Mouse (Mus musculus) MEL (cell line): Measurements from ENCODE around the gene Sirt3. TPM values are rescaled to one million over a fixed set of nuclear protein-coding genes. Genes with fewer than 3 reads are reported as not detected.

Source experiments
- DNase-seq: peaks from one replicate; pipeline ENCODE4 v3.0.0; 2011; ENCODE audit warnings: low read depth, low spot score
- H3K27ac ChIP-seq: 2 replicates; pipeline ENCODE4 v1.5.1; 2012; ENCODE audit warnings: low read depth, mild to moderate bottlenecking, control low read depth, low read length, moderate library complexity; ENCODE audit not compliant: control insufficient read depth
- H3K27me3 ChIP-seq, 2 experiments: fragments of 150-350 bp in 1 of 2; sonication (generic) in 1 of 2; 2 replicates each; pipeline ENCODE4 v1.6.1; 2012; ENCODE audit warnings: low read length in 2 of 2, mild to moderate bottlenecking in 2 of 2, improper control_type of control experiment in 1 of 2, moderate library complexity in 1 of 2; ENCODE audit not compliant: insufficient read depth in 2 of 2, control insufficient read depth in 1 of 2
- H3K36me3 ChIP-seq, 2 experiments: 2 replicates each; pipeline ENCODE4 v1.6.1; 2012 to 2014; ENCODE audit warnings: low read length in 2 of 2, improper control_type of control experiment in 1 of 2, inconsistent platforms in 1 of 2, mild to moderate bottlenecking in 1 of 2; ENCODE audit not compliant: insufficient read depth in 2 of 2, control insufficient read depth in 1 of 2
- H3K4me1 ChIP-seq, 2 experiments: fragments of 150-350 bp in 1 of 2; sonication (generic) in 1 of 2; 2 replicates each; pipeline ENCODE4 v1.6.1; 2012; ENCODE audit warnings: low read length in 2 of 2, improper control_type of control experiment in 1 of 2, mild to moderate bottlenecking in 1 of 2; ENCODE audit not compliant: insufficient read depth in 2 of 2, control insufficient read depth in 1 of 2
- H3K4me3 ChIP-seq, 2 experiments: fragments of 150-350 bp in 1 of 2; sonication (generic) in 1 of 2; 2 replicates each; pipeline ENCODE4 v1.5.1; 2012; ENCODE audit warnings: low read depth in 2 of 2, low read length in 2 of 2, mild to moderate bottlenecking in 2 of 2, moderate library complexity in 2 of 2, control low read depth in 1 of 2, improper control_type of control experiment in 1 of 2; ENCODE audit not compliant: control insufficient read depth in 1 of 2, insufficient read depth in 1 of 2
- H3K79me2 ChIP-seq: 2 replicates; pipeline ENCODE4 v1.6.1; 2012; ENCODE audit warnings: mild to moderate bottlenecking, low read length, moderate library complexity; ENCODE audit not compliant: control insufficient read depth, poor library complexity, insufficient read depth
- H3K9ac ChIP-seq: 2 replicates; pipeline ENCODE4 v1.6.1; 2012; ENCODE audit warnings: low read depth, mild to moderate bottlenecking, control low read depth, low read length, moderate library complexity; ENCODE audit not compliant: control insufficient read depth, poor library complexity, severe bottlenecking
- H3K9me3 ChIP-seq: fragments of 150-350 bp; sonication (generic); replicated peaks from 2 replicates; pipeline ENCODE4 v1.6.1; 2012; ENCODE audit warnings: mild to moderate bottlenecking, low read length, improper control_type of control experiment, moderate library complexity; ENCODE audit not compliant: insufficient read depth
- NELFE ChIP-seq: IDR thresholded peaks from 2 replicates; pipeline ENCODE4 v1.6.1; 2011; ENCODE audit warnings: low read depth, low read length, improper control_type of control experiment
- TAL1 ChIP-seq: IDR thresholded peaks from 2 replicates; pipeline ENCODE4 v1.6.1; 2012; ENCODE audit warnings: mild to moderate bottlenecking, inconsistent platforms, low read length, moderate library complexity, mixed read lengths
- polyA plus RNA-seq, 2 experiments: library from polyadenylated mRNA; stranded (reverse) in 1 of 2; unstranded in 1 of 2; fragments of >175 nt in 1 of 2; fragments of >200 nt in 1 of 2; gene quantifications; 2 replicates each; pipeline versions ENCODE4 v1.2.1 to v1.2.4; 2012; ENCODE audit warnings: low replicate concordance in 2 of 2, low read depth in 1 of 2; ENCODE audit not compliant: insufficient read length in 2 of 2, insufficient read depth in 1 of 2, missing spikeins in 1 of 2
- total RNA-seq: library from RNA; depleted of rRNA; stranded (reverse); fragments of 300-350 nt; gene quantifications from 2 replicates; pipeline ENCODE4 v1.2.3, GENCODE M21; 2012; rRNA removed

The Sirt3 gene
- total and polyA plus RNA-seq, 3 experiments, result 16.1 to 19.5 TPM; not detected in 1

GRCm38 (mm10) chr7:140820173-140820572, 61.9 kb downstream of the Sirt3 start:
- H3K79me2 ChIP-seq, result no peaks in the 10 kb centered on the region
- DNase-seq, result no peak

More at GRCm38 (mm10) chr7:140820173-140820572, 61.9 kb downstream of the Sirt3 start:
- H3K4me1 ChIP-seq, result no peaks in the 10 kb centered on the region
- TF ChIP-seq TAL1 (no peak), NELFE (no peak)
- no peaks in the 10 kb centered on the region for H3K9me3 ChIP-seq
- peaks cover 13 to 28% of the 10 kb centered on the region in 2 experiments for H3K27me3 ChIP-seq
- no peak overlapping the region for H3K27ac ChIP-seq
- H3K9ac ChIP-seq, result no peak overlapping the region
- no peak overlapping the region for H3K4me3 ChIP-seq
- no peaks in the 10 kb centered on the region for H3K36me3 ChIP-seq

Other genes with a start within 250 kb of the Sirt3 start
- not detected in 2 replicates for gene Olfr53, start 235.9 kb downstream of the Sirt3 start, total RNA-seq
- gene Olfr53, start 235.9 kb downstream of the Sirt3 start, polyA plus RNA-seq, result not detected
- gene Olfr539, start 222.4 kb downstream of the Sirt3 start, total RNA-seq, result not detected in 2 replicates
- gene Olfr539, start 222.4 kb downstream of the Sirt3 start, polyA plus RNA-seq, result not detected
- not detected in 2 replicates for gene Olfr45, start 200.4 kb downstream of the Sirt3 start, total RNA-seq
- not detected for gene Olfr45, start 200.4 kb downstream of the Sirt3 start, polyA plus RNA-seq
- gene Olfr541, start 185.0 kb downstream of the Sirt3 start, total RNA-seq, result not detected in 2 replicates
- not detected for gene Olfr541, start 185.0 kb downstream of the Sirt3 start, polyA plus RNA-seq
- gene Cyp2e1, start 118.6 kb downstream of the Sirt3 start, total RNA-seq, result not detected in 2 replicates
- gene Cyp2e1, start 118.6 kb downstream of the Sirt3 start, polyA plus RNA-seq, result not detected
- gene Syce1, start 94.5 kb downstream of the Sirt3 start, total RNA-seq, result not detected in 2 replicates
- not detected for gene Syce1, start 94.5 kb downstream of the Sirt3 start, polyA plus RNA-seq
- gene Zfp941, start 60.1 kb downstream of the Sirt3 start, total RNA-seq, result not detected in 2 replicates
- gene Zfp941, start 60.1 kb downstream of the Sirt3 start, polyA plus RNA-seq, result not detected
- gene Urah, start 47.3 kb downstream of the Sirt3 start, total RNA-seq, result not detected in 2 replicates
- not detected for gene Urah, start 47.3 kb downstream of the Sirt3 start, polyA plus RNA-seq
- not detected in 2 replicates for gene Scgb1c1, start 36.8 kb downstream of the Sirt3 start, total RNA-seq
- gene Scgb1c1, start 36.8 kb downstream of the Sirt3 start, polyA plus RNA-seq, result not detected
- not detected in 2 replicates for gene Odf3, start 34.5 kb downstream of the Sirt3 start, total RNA-seq
- not detected for gene Odf3, start 34.5 kb downstream of the Sirt3 start, polyA plus RNA-seq
- gene Gm45785, start 26.0 kb downstream of the Sirt3 start, total RNA-seq, result not detected in 2 replicates
- gene Gm45785, start 26.0 kb downstream of the Sirt3 start, polyA plus RNA-seq, result not detected
- gene Ric8a, start 25.4 kb downstream of the Sirt3 start, total RNA-seq, result 44.5 and 52.3 TPM in 2 replicates
- gene Ric8a, start 25.4 kb downstream of the Sirt3 start, polyA plus RNA-seq, result 10 to 100 TPM in 1 of 2 experiments, not detected in 1; 63.4 TPM
- gene Bet1l, start 24.7 kb downstream of the Sirt3 start, total RNA-seq, result 12.1 and 16.0 TPM in 2 replicates
- 10 to 100 TPM in 1 of 2 experiments, not detected in 1; 26.2 TPM for gene Bet1l, start 24.7 kb downstream of the Sirt3 start, polyA plus RNA-seq
- 165 and 191 TPM in 2 replicates for gene Psmd13, start 341 bp downstream of the Sirt3 start, total RNA-seq
- 100 to 1,000 TPM in 1 of 2 experiments, not detected in 1; 215 TPM for gene Psmd13, start 341 bp downstream of the Sirt3 start, polyA plus RNA-seq
- not detected in 2 replicates for gene Cox8b, start 18.1 kb upstream of the Sirt3 start, total RNA-seq
- gene Cox8b, start 18.1 kb upstream of the Sirt3 start, polyA plus RNA-seq, result not detected
- gene Nlrp6, start 38.6 kb upstream of the Sirt3 start, total RNA-seq, result not detected in 2 replicates
- gene Nlrp6, start 38.6 kb upstream of the Sirt3 start, polyA plus RNA-seq, result not detected
- gene Pgghg, start 59.1 kb upstream of the Sirt3 start, total RNA-seq, result 3.0 and 3.2 TPM in 2 replicates
- 1 to 10 TPM in 1 of 2 experiments, not detected in 1; 7.2 TPM for gene Pgghg, start 59.1 kb upstream of the Sirt3 start, polyA plus RNA-seq
- gene Ifitm5, start 68.0 kb upstream of the Sirt3 start, total RNA-seq, result 0.31 TPM in 1 of 2 replicates, not detected in the other
- gene Ifitm5, start 68.0 kb upstream of the Sirt3 start, polyA plus RNA-seq, result 1 to 10 TPM in 1 of 2 experiments, not detected in 1; 1.1 TPM
- not detected in 2 replicates for gene Gm45717, start 73.6 kb upstream of the Sirt3 start, total RNA-seq
- gene Gm45717, start 73.6 kb upstream of the Sirt3 start, polyA plus RNA-seq, result not detected
- gene Ifitm2, start 73.7 kb upstream of the Sirt3 start, total RNA-seq, result 177 and 213 TPM in 2 replicates
- gene Ifitm2, start 73.7 kb upstream of the Sirt3 start, polyA plus RNA-seq, result 100 to 1,000 TPM in 1 of 2 experiments, not detected in 1; 317 TPM
- 0.23 TPM in 1 of 2 replicates, not detected in the other for gene Ifitm1, start 84.9 kb upstream of the Sirt3 start, total RNA-seq
- not detected for gene Ifitm1, start 84.9 kb upstream of the Sirt3 start, polyA plus RNA-seq
- 4.2 and 6.4 TPM in 2 replicates for gene Ifitm3, start 128.5 kb upstream of the Sirt3 start, total RNA-seq
- 10 to 100 TPM in 1 of 2 experiments, not detected in 1; 12.8 TPM for gene Ifitm3, start 128.5 kb upstream of the Sirt3 start, polyA plus RNA-seq
- not detected in 2 replicates for gene Ifitm6, start 135.6 kb upstream of the Sirt3 start, total RNA-seq
- gene Ifitm6, start 135.6 kb upstream of the Sirt3 start, polyA plus RNA-seq, result not detected
- not detected in 2 replicates for gene Gm17387, start 146.8 kb upstream of the Sirt3 start, total RNA-seq
- gene Gm17387, start 146.8 kb upstream of the Sirt3 start, polyA plus RNA-seq, result not detected
- gene B4galnt4, start 178.8 kb upstream of the Sirt3 start, total RNA-seq, result 0.78 and 0.81 TPM in 2 replicates
- 1 to 10 TPM in 1 of 2 experiments, not detected in 1; 8.0 TPM for gene B4galnt4, start 178.8 kb upstream of the Sirt3 start, polyA plus RNA-seq
- not detected in 2 replicates for gene Pkp3, start 195.9 kb upstream of the Sirt3 start, total RNA-seq
- gene Pkp3, start 195.9 kb upstream of the Sirt3 start, polyA plus RNA-seq, result not detected
- 8.3 and 8.6 TPM in 2 replicates for gene Sigirr, start 218.3 kb upstream of the Sirt3 start, total RNA-seq
- 10 to 100 TPM in 1 of 2 experiments, not detected in 1; 17.5 TPM for gene Sigirr, start 218.3 kb upstream of the Sirt3 start, polyA plus RNA-seq
- gene Ano9, start 235.5 kb upstream of the Sirt3 start, total RNA-seq, result 0.08 TPM in 1 of 2 replicates, not detected in the other
- under 1 TPM in 1 of 2 experiments, not detected in 1; 0.03 TPM for gene Ano9, start 235.5 kb upstream of the Sirt3 start, polyA plus RNA-seq
- 12.2 and 16.9 TPM in 2 replicates for gene Ptdss2, start 240.1 kb upstream of the Sirt3 start, total RNA-seq
- gene Ptdss2, start 240.1 kb upstream of the Sirt3 start, polyA plus RNA-seq, result 10 to 100 TPM in 1 of 2 experiments, not detected in 1; 44.9 TPM